Mouse (Mus musculus) fat pad, adult 2 months (tissue): Measurements from ENCODE around the gene Gps2.
"Not testable (repeated sequence)": the region's sequence is repeated elsewhere in the genome, so short reads cannot be mapped to it uniquely, and the experiment has no call there.

ENCODE experiments used
- DNase-seq: peaks from one replicate; pipeline ENCODE4 v3.0.0-alpha.2; 2011; ENCODE audit warnings: low read depth, low spot score; ENCODE audit errors: extremely low read depth

Gene Gps2

DNA sequence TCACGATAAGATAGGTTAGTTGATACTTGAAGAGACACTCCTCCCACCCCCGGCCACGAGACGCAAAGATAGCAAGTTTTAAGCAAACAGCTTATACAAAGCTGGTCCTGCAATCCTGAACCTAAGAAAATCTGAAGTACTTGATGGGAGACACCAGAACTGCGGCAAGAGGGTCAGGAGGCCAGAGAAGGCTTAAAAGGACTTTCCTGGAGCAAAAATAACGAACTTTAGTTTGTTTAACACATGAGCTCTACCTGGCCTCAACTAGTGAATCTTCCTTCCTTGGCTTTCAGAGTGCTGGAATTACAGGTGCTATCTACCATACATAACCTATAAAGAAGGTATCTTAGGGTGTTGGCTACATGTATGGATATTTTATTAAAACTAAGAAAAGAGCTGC, 21.0 kb downstream of the Gps2 start:
- no peak for DNase-seq

DNA sequence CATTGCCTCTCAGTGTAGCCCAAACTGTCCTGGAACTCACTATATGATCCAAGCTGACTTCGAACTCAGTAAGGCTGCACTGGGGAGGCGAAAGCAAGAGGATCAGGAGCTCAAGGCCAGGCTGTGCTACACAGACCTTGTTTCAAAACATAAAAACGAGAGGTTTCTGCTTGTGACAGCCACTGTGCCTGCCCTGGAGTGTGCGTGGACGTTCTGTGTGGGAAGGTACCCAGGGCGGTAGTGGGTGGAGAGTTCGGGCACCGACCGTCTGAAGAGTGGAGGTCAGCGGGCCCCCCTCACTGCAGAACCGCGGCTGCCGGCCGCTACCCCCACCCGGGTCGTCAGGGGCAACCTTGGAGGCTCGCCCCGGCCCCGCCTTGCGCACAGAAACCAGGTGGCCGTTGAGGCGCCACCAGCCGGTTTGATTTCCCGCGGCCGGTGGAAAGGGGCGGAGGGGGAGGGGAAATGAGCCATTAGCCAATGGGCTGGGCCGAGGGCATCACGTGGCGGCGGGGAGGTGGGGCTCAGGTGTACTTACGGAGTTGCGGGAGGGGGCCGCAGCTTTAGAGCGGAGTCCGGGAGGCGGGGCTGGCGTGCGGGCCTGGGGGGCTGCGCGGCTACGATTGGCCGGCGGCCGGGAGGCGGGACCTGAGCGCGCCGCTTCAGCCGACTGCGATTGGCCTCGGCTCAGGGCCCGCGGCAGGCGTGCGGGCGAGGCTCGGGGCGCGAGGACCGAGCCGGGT, 21.6 kb downstream of the Gps2 start, which contains the start of gene Ybx2:
TSS of gene Ybx2 (plus strand) at position 660 of the 743 bp plus-strand sequence.
- DNase-seq = no peak

DNA sequence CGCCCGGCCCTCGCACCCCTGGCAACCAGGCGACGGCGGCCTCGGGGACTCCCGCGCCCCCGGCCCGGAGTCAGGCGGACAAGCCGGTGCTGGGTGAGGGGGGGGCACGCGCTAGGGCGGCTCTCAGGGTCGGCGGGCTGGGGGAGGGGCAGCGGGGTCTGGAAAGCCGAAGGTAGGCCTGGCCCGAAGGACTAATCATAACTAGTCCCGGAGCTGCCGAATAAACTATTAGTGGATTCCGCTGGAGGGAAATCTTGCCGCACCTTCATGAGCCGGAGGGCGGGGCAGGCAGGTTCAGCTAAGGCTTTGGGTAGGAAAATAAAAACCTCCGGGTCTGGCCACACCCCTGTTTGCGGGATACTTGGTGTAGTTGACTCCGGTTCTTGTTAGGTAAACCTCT, 22.5 kb downstream of the Gps2 start:
- no peak for DNase-seq

DNA sequence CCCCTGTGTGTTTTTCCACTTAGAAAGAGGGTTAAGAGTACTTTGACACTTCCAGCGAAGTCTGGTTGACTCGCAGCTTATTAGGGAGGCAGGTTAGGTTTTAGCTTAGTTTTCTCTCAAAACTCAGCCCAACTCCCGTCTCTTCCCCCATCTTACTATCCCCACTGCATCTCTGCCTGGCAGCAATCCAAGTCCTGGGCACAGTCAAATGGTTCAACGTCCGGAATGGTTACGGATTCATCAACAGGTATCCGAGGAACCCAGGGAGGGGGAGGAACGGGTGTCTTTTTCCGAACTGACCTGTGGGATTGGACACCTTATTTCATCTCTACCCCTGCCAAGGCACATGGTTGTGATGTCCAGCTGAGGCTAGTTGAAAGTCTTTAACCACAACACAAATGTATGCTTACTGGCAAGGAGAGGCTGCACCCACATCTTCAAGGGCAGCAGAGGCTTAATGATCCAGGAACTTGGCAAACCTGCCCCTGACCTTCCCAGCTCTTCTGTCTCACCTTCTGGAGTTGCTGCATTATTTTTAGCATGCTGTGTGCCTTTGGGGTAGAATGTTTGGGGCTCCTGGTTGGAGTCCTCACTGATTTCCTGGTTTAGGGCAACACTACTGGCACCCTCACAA, 23.1 kb downstream of the Gps2 start:
- no peak for DNase-seq

DNA sequence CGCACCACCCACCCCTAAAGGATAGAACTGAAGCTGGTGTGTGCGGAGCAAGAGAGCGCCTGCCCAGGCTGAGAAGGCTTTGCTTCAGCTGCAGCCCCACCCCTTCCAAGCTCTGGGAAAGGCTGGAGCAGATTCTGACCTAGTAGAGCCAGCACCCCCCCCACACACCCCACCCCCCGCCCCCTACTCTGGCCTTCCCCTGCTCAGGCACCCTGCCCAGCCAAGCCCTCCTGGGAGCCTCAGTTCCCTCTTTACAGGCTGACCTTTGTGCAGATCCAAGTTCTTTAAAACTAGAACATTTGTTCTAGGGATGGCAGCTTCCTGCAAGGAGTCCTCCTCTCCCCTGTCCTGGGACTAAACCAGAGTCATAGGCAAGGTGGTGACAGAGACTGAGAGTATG, 23.7 kb downstream of the Gps2 start:
- no peak for DNase-seq

DNA sequence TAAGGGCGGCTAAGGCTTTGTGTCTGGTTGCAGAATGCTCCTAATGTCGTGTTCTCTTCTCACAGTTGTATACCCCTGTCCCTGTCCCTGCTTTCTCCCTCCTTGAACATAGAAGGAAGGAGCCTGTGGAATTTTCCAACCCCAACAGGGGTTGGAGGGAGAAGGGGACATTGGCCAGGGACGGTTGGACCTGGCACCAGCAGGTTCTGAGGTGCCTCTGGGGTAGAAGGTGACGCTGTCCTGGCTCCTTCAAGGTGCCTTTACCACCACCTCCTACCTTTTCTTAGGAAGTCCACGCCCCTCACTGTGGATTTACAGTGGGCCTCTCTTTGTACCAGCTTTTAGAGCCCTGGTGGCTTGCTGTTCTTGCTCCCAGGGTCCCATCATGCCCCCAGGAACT, 24.1 kb downstream of the Gps2 start:
- DNase-seq = no peak

DNA sequence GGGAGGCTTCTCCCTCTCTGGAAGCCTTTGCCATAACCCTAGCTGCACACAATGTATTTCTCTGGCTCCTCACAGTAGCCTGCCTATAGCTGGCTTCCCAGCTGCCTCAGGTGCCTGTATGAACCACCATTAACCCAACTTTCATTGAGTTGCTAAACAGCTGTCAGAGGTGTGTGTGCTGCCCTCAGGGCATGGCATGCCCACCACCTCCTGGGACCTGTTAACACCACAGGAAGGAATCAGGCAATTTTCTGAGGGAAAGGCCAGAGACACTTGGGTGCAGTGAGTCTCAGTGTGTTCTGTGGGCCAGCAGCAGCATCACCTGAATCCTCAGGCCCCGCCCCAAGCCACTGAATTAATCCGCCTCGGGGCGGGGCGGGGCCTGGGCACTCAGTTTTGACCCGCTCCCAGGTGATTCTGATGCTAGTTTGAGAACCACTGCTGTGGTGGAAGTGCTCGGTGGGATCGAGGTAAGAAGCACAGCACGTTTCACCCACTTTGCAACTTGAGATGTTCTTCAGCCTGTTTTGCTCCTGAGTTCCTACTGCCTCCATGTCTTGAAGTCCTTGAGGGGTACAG, 24.8 kb downstream of the Gps2 start:
- DNase-seq = no peak

DNA sequence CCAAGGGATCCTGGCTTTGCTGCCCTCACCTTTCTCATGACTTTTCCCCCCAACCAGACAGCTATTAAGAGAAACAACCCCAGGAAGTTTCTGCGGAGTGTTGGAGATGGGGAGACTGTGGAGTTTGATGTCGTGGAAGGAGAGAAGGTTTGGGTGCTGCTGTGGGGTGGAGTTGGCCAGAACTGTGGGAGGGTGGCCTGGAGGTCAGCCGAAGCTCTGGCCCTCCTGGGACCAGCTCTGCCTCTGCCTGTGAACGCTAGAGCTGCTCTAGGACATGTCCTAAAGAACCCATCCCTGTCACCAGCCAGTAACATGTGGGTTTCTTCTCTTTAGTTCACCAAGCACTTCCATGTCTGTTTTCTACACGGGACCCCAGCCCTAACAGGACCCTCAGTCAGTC, 25.5 kb downstream of the Gps2 start:
- no peak for DNase-seq

DNA sequence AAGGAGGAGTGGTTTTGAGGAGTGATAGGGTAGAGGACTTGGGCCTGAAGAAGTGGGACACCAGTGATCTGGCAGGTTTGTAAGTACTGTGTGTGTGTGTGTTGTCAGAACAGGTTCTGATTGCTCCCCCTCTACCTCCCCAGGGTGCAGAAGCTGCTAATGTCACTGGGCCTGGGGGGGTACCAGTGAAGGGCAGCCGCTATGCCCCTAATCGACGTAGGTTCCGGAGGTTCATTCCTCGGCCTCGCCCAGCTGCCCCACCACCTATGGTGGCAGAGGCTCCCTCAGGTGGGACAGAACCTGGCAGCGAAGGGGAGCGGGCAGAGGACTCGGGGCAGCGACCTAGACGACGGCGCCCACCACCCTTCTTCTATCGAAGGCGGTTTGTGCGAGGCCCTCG, 26.0 kb downstream of the Gps2 start:
- no peak for DNase-seq

DNA sequence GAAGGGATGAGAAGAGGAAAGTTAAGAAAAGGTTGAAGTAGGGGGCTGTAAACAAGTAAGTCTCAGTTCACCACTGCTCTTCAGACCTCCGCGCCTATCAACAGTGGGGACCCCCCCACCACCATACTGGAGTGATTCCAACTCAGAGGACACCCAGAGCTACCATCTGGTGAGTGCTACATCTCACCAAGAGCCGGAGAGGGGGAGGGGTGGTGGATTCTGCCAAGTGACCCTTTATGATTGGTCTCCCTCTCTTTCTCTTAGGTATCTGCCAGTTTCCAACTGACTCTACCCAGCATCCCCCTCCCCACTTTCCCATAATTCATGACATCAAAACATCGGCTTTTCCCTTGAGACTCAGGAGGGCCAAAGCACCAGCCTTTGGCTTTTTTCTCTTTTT, 27.3 kb downstream of the Gps2 start:
- DNase-seq = no peak

DNA sequence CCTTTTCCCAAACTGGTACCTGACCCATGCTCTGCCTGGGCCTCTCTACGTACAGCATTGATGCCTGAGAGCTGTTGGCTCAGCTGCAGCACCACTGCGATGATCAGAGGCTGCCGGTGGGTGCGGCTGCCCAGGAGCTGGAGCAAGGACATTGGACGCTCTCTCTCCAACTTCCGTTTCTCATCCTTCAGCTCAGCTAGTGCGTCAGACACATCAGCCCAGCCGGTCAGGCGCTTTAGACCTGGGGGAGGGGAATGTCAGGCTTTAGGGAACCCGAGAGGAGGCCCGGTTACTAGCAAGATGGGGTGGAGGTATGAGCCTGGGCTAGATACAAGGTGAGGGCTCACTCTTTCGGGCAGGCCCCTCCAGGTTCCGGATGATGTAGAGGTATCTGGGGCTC, 31.5 kb downstream of the Gps2 start:
- DNase-seq = no peak

DNA sequence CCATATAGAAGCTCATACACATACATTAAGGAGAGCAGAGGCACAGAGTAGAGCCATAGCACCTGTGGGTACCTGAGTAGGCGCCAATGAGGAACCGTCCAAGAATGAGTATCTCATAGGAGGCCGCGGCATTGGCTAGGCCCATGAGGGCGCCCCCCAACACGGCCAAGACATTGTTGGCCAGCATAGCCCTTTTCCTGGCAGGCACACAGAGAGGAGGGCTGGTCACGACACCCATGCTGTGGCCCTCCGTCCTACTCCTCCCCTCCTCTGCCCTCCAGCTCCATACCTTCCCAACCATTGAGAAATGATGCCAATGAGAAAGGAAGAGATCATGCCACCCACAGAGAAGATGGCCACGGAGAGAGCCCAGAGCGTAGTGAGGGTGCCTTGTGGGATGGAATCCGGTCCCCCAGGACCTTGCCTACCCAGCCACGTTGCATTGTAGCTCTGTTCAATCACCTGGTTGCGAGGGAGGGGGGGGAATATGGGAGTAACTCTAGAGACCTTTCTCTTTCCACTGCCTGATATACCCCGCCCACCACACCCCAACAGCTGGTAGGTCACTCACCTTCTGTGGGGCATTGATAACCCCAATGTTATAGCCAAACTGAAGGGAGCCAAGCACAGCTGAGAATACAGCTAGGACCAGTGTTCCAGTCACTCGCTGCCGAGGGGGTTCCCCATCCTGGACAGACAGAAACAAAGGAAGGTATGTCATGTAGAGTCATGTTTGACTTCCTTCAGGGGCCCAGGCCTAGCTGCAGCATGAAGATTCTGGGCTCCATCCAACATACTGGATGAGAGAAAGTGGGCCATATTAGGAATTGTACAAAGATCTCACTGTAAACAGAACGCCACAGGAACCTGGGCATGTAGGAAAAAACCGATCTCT, 32.6 kb downstream of the Gps2 start:
- no peak for DNase-seq

DNA sequence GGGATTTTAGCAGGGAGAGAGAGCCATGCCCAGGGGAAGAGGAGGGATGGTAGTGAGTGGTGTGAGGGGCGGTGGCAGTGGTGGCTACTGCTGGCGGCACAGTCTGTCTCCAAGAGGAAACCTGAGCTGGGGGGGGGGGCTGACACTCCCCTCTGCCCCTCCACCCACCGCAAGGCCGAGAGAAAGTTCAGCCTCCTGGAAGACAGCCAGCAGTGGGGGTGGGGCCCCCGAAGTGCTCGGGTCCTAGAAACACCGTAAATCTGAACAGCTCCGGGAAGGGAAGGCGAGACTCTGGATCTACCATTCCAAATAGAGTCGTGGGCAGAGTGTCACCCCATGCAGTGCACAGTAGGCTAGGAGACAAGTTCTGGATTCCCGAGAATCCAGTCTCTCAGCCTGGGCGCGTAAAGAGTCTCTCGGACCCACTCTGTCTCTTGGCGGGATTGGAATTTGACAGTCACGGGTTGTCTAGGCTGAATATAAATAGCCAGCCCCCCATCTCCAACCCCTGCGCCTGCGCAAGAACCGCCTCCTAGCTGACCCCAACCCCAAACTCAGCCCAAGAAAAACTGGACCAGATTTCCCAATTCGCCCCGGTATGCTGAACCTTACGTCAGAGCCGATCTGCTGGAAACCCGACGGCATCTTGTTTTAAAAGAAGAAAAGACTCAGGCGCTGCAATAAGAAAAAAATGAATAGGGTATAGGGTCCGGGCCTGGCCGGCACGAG, 33.8 kb downstream of the Gps2 start:
- DNase-seq = no peak

DNA sequence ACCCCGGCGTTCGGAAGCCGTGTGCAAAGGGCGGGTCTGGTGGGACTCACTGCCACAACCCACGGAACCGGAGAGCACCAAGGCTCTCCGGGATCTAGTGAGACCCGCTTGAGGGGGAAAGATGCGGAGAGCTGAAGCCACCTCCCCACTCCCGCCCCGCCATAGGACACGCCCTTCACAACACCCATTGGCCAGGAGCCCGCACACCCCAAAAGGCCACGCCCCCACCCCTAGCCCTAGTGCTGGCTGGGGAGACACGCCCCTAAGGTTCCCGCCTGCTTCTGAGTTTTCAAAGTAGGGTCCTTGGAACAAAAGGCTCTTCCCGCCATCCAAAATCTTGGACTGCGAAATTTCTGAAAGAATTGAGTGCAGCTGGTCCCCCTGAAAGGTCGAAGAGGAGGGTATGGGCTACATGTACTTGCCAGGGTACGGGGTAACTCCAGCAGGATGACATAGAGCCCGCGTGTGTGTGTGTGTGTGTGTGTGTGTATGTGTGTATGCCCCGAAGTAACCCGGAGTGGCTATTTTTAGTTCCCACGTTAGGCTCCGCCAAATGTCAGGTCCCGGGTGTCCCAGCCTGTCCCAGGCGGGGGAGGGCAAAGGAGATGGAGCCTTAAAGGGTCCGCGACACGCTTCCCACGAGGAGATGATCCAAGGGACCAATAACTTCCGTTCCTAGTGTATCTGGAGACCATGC, 34.5 kb downstream of the Gps2 start, which contains the start of gene Slc2a4:
TSS of gene Slc2a4 (minus strand) at position 123 of the 697 bp plus-strand sequence.
- no peak for DNase-seq

DNA sequence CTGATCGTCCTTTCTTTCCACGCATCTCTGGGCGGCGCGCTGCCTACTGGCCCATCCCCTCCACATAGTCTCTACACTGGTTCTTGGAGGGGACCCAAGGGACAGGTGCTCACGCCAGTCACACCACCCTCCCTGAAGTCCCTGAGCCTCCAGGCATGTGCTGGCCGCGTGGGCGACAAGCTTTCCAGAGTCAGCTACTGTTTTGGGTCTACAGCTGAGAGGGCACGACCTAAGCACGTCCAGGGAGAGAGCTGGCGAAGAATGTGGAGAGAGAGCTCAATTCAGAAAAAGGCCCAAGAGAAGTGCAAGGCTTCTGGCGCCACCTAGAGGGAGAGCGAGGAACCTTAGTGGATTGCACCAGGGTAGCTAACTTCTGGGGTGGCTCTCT, 35.1 kb downstream of the Gps2 start:
- no peak for DNase-seq

DNA sequence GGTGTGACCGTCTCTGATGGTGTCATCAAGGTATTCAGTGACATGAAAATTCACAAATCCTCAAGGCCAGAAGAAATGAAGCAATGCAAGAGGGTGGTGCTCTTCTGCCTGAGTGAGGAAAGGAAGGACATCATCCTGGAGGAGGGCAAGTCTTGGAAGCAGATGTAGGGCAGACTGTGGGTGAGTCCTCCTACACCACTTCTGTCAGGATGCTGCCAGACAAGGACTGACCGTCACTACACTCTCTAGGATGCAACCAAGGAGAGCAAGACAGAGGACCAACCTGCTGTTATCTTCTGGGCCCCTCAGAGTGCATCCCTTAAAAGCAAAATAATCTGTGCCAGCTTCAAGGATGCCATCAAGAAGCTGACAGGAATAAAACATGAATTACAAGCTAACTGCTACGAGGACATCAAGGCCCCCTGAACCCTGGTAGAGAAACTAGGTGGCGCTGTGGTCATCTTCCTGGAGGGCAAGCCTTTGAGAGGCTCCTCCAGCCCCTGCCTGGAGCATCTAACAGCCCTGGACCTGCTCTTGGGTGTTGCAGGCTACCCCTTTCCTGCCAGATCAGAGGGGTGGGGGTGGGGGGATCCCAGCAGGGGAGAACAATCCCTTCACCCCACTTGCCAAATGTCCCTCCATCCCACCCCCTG, 37.2 kb downstream of the Gps2 start:
- no peak for DNase-seq

DNA sequence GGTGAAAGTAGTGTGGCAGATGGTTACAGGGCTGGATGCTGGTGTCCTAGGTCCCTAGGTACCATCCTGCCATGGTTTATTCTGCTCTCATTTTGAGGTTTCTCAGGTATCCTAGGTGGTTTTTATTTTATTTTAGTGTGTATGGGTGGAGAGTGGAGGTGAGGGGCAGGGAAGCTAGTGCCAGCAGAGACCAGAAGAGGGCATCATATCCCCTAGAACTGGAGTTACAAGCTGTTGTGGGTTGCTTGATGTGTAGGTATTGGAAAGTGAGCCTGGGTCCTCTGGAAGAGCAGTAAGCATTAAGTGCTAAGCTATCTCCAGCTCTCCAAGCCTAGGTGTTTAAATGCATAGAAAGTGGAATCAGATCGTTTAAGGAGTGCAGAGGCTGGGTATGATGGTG, 38.6 kb downstream of the Gps2 start:
- DNase-seq = no peak

DNA sequence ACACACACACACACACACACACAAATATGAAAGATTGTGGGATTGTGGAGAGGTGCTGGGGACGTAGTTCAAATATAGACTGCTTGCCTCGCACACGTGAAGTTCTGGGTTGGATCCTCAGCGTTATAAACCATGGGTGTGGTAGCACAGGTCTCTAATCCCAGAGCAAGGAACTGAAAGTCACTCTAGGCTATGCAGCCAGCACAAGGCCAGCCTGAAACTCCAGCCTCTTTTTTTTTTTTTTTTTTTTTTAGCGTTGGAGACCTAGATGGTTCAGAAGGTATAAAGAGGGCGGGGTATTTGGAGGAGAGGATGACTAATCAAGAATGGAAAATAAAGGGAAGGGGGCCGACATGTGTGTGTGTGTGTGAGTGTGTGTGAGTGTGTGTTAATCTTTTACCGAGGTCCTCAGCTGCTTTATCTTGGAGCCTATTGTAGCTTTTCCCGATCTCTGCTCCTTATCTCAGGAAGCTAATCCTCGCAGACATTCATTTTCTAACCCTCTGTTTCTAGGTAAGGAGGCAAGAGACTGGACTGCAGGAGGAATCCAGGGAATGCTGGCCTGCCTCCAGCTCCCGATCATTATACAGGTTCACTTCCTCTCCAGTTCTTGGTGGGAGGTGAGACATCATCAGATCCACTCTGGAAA, 39.7 kb downstream of the Gps2 start:
- DNase-seq = no peak

DNA sequence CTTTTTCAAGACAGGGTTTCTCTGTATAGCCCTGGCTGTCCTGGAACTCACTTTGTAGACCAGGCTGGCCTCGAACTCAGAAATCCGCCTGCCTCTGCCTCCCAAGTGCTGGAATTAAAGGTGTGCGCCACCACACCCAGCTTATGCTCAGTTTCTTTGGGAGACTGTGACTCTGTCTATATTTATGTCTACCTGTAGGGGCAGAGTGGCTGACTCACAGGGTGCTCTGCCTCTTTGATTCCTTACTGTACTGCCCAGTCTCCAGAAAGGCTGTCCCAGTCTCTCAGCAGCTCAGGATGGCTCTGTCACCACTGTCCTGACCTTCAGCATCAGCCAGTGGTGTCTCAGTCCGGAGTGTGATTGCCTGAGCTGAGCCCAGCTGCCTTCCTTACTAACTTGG, 41.9 kb downstream of the Gps2 start:
- DNase-seq = not testable (repeated sequence)
